Mouse (Mus musculus) neural tube, embryonic 15.5 days (tissue): ENCODE results near the gene Mdfi. TPM values are rescaled to one million over a fixed set of nuclear protein-coding genes. Genes with fewer than 3 reads are reported as not detected.

Experiments used
- ATAC-seq: fragments of 200-750 bp; cut with Nextera tagmentation; 2 replicates; pipeline ENCODE4 v1.8.0; 2017; ENCODE audit warnings: mild to moderate bottlenecking, moderate TSS enrichment, moderate library complexity; ENCODE audit not compliant: low FRiP score
- H3K27ac ChIP-seq: fragments of 300-500 bp; sonication (generic); replicated peaks from 2 replicates; pipeline ENCODE4 v1.5.1; 2015; ENCODE audit warnings: mild to moderate bottlenecking, inconsistent platforms
- H3K27me3 ChIP-seq: fragments of 300-500 bp; sonication (generic); replicated peaks from 2 replicates; pipeline ENCODE4 v1.6.1; 2015; ENCODE audit warnings: inconsistent platforms
- H3K36me3 ChIP-seq: fragments of 300-500 bp; sonication (generic); 2 replicates; pipeline ENCODE4 v1.6.1; 2015; ENCODE audit warnings: inconsistent platforms
- H3K4me1 ChIP-seq: fragments of 300-500 bp; sonication (generic); 2 replicates; pipeline ENCODE4 v1.6.1; 2015; ENCODE audit warnings: inconsistent platforms
- H3K4me2 ChIP-seq: fragments of 300-500 bp; sonication (generic); 2 replicates; pipeline ENCODE4 v1.6.1; 2015; ENCODE audit warnings: inconsistent platforms, mild to moderate bottlenecking, moderate library complexity
- H3K4me3 ChIP-seq: fragments of 300-500 bp; sonication (generic); replicated peaks from 2 replicates; pipeline ENCODE4 v1.5.1; 2015; ENCODE audit warnings: mild to moderate bottlenecking, inconsistent platforms
- H3K9ac ChIP-seq: fragments of 300-500 bp; sonication (generic); replicated peaks from 2 replicates; pipeline ENCODE4 v1.6.1; 2015; ENCODE audit warnings: mild to moderate bottlenecking, inconsistent platforms
- H3K9me3 ChIP-seq: fragments of 300-500 bp; sonication (generic); replicated peaks from 2 replicates; pipeline ENCODE4 v1.6.1; 2016; ENCODE audit warnings: inconsistent platforms
- WGBS: fragments of 180-500 bp; shearing (Covaris S2); methylation state at CpG from one replicate; pipeline ENCODE4 v1.1.7; 2015; ENCODE audit warnings: mixed read lengths; 5-methylcytosine and 5-hydroxymethylcytosine counted together
- polyA plus RNA-seq: library from polyadenylated mRNA; unstranded; fragments of >200 nt; fragmentation: Nextera tagmentation; extraction: Ambion mirVana; gene quantifications from 2 replicates; pipeline ENCODE4 v1.2.1, GENCODE M21; 2015

Gene Mdfi
- polyA plus RNA-seq, 1 experiment from 2014 or later: 3.3 TPM

DNA sequence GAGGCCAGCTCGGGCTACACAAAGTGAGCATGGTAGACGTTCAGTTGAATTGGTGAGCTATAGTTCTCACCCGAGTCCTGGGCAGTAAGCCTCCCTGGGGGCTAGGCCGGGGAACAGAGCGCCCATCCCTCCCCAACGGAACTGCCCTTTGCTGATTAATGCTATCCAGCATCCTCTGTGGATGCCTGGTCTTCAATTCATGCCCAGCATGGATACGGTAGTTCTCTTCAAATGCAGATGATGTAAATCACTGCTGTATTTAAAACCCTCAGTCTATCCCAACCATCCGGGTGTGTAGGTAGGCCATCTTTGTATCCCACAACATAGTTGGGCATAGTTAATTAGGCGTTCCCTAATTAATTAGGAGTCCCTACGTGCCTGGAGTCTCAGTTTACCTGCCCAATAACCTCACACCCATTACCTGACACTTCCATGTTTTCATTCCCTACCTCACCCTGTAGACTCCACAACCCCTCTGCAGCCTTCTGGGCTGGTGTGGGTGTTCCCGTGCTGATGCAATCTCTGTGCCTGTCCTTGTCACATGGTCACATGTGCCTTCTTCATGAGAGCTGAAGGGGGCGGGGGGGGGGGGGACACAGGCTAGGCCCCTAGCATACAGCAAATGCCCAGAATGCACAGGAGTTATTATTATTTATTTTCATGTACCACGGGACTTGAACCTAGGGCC, 16.3 kb downstream of the Mdfi start:
- ATAC-seq: no peak
- Histone ChIP-seq H3K27ac (no peak overlapping the region), H3K4me1 (0 out of 2 replicates have a peak, but pooled peaks cover 7% of the 10 kb centered on the region), H3K36me3 (no peaks in the 10 kb centered on the region), H3K4me2 (no peak overlapping the region), H3K27me3 (peaks cover 17% of the 10 kb centered on the region), H3K9me3 (no peaks in the 10 kb centered on the region), H3K4me3 (no peak overlapping the region), H3K9ac (no peak overlapping the region)
- 73% methylated on average over 13 of the region's 13 CpGs for WGBS

DNA sequence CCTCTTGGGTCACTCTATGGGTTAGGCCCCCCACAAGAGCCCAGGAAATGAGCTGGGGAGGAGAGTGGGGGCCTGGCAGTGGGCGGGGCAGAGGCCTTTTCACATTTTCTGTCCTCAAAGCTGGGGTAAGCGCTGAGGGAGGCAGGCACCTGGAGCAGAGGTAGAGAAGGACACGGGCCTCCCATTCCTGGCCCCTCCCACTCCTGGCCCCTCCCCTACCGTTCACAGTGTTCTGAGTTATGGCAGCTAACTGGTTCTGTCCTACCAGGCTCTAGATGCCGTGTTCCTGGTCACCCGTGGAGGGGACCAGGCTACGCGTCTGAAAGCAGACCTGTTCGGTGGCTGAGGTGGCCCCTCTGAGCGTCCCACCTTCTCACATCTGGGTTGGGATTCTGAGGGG, 19.0 kb downstream of the Mdfi start:
- no peaks in the 10 kb centered on the region for H3K9me3 ChIP-seq
- no peak overlapping the region for H3K9ac ChIP-seq
- peaks cover 20% of the 10 kb centered on the region for H3K27me3 ChIP-seq
- no peaks in the 10 kb centered on the region for H3K36me3 ChIP-seq
- H3K4me1 ChIP-seq: peaks cover 14% of the 10 kb centered on the region
- no peak overlapping the region for H3K27ac ChIP-seq
- 50% methylated on average over 10 of the region's 10 CpGs for WGBS
- no peak overlapping the region for H3K4me3 ChIP-seq
- no peak overlapping the region for H3K4me2 ChIP-seq
- no peak for ATAC-seq

DNA sequence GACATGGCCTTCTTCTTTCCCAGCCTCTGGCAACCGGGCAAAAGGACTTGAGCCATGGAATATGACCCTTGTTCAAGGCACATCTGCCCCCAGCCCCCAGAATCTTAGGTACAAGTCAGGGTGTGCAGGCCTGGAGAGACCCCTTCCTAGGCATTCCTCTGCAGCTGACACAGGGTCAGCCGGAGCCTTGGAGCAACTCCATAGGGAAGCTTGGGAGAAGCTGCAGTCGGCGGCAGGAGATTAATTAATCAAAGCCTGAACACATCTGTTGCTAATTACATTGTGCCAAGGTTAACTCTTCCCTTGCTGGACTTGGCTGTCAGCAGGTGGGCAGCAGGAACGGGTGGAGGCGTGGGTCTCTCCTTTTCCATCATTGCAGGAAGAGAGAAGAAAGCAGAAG, 20.0 kb downstream of the Mdfi start:
- Histone ChIP-seq H3K36me3 (no peaks in the 10 kb centered on the region), H3K27me3 (peaks cover 25% of the 10 kb centered on the region), H3K9ac (no peak overlapping the region), H3K27ac (no peak overlapping the region), H3K4me2 (no peak overlapping the region), H3K4me3 (no peak overlapping the region), H3K9me3 (no peaks in the 10 kb centered on the region), H3K4me1 (peaks cover 14% of the 10 kb centered on the region)
- no peak for ATAC-seq
- WGBS: 24% methylated on average over 6 of the region's 6 CpGs

DNA sequence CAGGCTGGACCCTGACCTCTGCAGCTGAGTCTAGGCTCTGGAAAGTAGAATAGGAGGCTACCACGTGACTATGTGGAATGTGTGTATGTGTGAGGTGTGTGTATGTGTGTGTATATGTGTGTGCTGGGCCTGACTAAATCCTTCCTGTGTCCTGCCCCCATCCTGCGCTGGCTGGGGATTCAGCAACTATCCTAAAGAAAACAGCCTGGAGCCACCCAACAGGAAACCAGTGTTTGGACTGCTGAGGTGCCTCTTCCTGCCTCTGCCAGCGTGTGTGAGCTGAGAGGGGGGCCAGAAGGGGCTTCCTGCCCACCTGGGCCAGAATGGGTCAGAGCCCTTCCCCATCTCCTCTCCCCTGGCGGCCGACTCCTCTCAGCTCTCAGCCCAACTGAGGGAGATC, 20.9 kb downstream of the Mdfi start:
- H3K27me3 ChIP-seq: peaks cover 25% of the 10 kb centered on the region
- no peaks in the 10 kb centered on the region for H3K9me3 ChIP-seq
- no peak for ATAC-seq
- WGBS: 61% methylated on average over 5 of the region's 5 CpGs
- H3K4me1 ChIP-seq: peaks cover 14% of the 10 kb centered on the region
- H3K36me3 ChIP-seq: no peaks in the 10 kb centered on the region
- no peak overlapping the region for H3K4me2 ChIP-seq
- H3K27ac ChIP-seq: no peak overlapping the region
- no peak overlapping the region for H3K4me3 ChIP-seq
- H3K9ac ChIP-seq: no peak overlapping the region

DNA sequence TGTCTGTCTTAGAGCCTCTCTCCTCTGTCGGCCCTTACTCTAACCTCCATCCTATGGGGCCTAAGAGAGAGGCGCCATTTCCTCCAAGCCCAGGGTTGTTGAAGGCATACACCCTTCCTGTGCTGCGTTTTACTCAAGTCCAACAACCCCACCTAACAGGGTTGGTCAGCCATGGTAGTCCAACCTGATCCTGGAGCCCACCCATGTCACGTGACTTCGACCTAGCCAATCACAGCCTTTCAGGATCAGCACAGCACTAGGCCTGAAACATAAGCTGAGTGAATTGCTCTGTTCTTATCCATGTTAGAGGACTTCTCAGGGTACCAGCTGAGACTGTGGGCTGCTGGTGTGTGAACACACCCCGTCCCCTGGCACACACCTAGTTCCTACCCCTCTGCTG, 22.3 kb downstream of the Mdfi start:
- Histone ChIP-seq H3K4me1 (peaks cover 14% of the 10 kb centered on the region), H3K36me3 (no peaks in the 10 kb centered on the region), H3K9ac (no peak overlapping the region), H3K27me3 (peaks cover 29% of the 10 kb centered on the region), H3K27ac (no peak overlapping the region), H3K4me3 (no peak overlapping the region), H3K9me3 (no peaks in the 10 kb centered on the region), H3K4me2 (no peak overlapping the region)
- ATAC-seq: no peak
- 82% methylated on average over 6 of the region's 6 CpGs for WGBS

DNA sequence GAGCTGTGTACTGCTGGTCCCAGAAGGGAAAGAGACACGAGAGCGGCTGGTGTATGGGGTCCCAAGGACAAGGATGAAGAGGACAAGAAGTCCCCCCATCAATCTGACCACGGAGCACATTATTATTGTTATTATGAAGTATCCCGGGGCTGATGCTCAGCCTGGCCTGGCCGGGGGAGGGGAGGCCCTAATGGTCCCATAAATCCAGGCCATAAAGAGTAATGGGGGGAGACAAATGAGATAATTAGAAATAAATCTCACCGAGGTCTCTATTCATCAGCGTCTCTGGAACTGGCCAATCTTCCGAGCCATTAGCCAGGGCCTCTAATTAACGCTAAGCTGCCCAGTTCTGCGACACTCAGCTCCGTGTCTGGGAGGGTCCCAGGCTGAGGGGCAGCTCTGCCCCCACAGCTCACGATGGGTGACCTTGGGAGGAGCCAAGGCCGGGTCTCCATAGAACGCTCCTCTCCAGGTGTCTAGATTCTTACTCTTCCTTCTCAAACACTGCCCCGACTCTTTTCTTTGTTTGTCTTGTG, 23.2 kb downstream of the Mdfi start:
- Histone ChIP-seq H3K9me3 (no peaks in the 10 kb centered on the region), H3K4me2 (no peak overlapping the region), H3K4me1 (peaks cover 14% of the 10 kb centered on the region), H3K27me3 (peaks cover 29% of the 10 kb centered on the region), H3K36me3 (no peaks in the 10 kb centered on the region), H3K27ac (no peak overlapping the region), H3K4me3 (no peak overlapping the region), H3K9ac (no peak overlapping the region)
- ATAC-seq: peak; percentile 35; the same call in 1 of the 2 replicates
- 11% methylated on average over 15 of the region's 15 CpGs for WGBS

DNA sequence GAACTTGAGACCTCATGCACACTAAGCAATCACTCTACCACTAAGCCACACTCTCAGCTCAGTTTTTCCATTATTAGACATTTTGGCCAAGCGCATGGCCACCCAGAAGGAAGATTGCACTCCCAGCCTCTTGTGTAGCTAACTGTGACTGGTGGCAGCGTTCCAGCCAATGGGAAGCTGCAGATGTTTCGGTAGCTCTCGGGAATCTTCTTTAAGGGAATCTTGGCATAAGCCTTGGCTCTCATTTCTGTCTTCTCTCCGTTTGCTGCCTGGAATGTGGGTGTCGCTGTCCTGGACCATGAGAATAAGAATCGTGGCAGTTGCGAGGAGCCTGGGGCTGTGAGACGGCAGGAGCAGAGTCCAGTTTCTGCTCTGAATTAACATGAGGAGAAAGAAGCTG, 28.3 kb downstream of the Mdfi start:
- WGBS: 57% methylated on average over 9 of the region's 9 CpGs
- Histone ChIP-seq H3K9me3 (no peaks in the 10 kb centered on the region), H3K4me2 (no peak overlapping the region), H3K27me3 (peaks cover 12% of the 10 kb centered on the region; the same call in 1 of the 2 replicates), H3K36me3 (no peaks in the 10 kb centered on the region), H3K4me3 (no peak overlapping the region), H3K27ac (no peak overlapping the region), H3K9ac (no peak overlapping the region), H3K4me1 (peaks cover 12% of the 10 kb centered on the region)
- no peak for ATAC-seq

DNA sequence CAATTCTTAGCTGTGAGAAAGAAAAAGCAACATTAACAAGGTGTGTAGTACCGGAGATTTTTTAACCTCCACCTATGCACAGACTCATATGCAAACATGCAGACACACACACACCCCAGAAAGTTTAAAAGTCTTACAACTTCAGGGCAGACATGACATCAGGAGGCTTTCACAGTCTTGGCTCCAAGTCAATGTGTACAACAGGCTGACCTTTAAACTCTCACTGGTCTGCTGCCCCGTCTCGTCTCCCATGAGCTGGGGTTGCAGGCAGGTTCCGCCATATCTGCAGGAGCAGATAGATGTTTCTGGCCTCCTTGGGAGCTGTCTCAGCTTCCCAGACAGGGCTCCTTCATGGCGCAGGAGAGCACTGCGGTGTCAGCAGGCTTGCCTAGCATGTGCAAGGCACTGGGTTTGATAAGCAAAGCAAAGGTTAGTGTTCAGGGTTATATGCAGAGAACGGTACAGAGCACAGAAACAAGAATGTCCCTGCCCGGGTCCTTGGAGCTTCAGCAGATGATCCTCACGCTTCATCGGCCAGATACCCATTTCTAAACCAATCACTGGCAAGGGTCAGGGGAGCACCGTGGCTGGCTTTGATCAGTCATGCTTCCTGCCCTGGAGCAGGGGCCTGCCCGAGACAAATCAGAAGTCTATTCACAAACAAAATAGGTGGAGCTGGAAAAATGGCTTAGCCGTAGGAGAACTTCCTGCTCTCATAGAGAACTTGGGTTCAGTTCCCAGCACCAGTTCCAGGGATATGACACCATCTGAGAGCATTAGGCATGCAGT, 29.2 kb downstream of the Mdfi start:
- ATAC-seq: no peak
- peaks cover 9% of the 10 kb centered on the region; the same call in 1 of the 2 replicates for H3K27me3 ChIP-seq
- H3K9me3 ChIP-seq: no peaks in the 10 kb centered on the region
- WGBS: 42% methylated on average over 13 of the region's 13 CpGs
- H3K27ac ChIP-seq: no peak overlapping the region
- H3K9ac ChIP-seq: no peak overlapping the region
- no peaks in the 10 kb centered on the region for H3K36me3 ChIP-seq
- no peak overlapping the region for H3K4me3 ChIP-seq
- no peak overlapping the region for H3K4me2 ChIP-seq
- peaks cover 10% of the 10 kb centered on the region for H3K4me1 ChIP-seq

DNA sequence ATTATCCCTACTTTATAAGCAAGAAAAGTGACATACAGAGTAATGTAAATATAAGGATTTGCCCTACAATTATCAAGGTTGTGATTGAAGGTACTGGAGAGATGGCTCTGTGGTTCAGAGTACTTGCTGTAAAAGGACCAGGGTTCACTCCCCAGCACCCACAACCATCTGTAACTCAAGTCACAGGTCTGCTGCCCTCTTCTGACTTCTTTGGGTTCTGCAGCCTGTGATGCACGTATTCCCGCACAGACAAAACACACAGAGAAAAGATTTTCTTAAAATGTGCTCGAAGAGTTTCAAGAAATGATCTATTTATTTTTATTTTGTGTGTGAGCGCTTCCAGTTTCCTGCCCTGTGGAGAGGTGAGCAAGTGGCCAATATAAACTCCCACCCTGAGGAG, 30.8 kb downstream of the Mdfi start:
- ATAC-seq: no peak
- no peak overlapping the region for H3K9ac ChIP-seq
- no peak overlapping the region for H3K4me3 ChIP-seq
- H3K9me3 ChIP-seq: no peaks in the 10 kb centered on the region
- H3K27me3 ChIP-seq: peaks cover 6% of the 10 kb centered on the region; the same call in 1 of the 2 replicates
- H3K36me3 ChIP-seq: no peaks in the 10 kb centered on the region
- no peak overlapping the region for H3K27ac ChIP-seq
- WGBS: 88% methylated on average over 4 of the region's 4 CpGs
- peaks cover 10% of the 10 kb centered on the region for H3K4me1 ChIP-seq
- no peak overlapping the region for H3K4me2 ChIP-seq

DNA sequence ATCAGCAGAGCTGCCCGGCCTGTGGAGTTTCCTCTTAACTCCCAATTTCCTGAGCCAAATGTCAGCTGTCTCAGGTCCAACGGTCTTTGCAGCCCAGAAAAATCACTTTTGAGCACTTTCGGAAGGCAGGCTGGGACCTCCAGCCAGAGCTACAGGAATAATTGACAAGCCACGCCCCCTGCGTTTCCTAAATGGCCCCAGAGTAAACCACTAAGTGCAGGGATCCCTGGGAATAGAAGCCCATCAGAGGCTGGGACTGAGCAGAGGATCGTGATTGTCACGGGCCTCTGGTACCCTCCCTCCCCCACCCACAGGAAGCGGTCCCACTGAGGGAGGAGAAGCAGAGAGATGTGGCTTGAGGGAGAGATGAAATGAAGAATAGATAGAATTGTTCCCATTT, 31.7 kb downstream of the Mdfi start:
- Histone ChIP-seq H3K4me1 (peaks cover 10% of the 10 kb centered on the region), H3K9ac (no peak overlapping the region), H3K9me3 (no peaks in the 10 kb centered on the region), H3K27ac (no peak overlapping the region), H3K4me3 (no peak overlapping the region), H3K27me3 (peaks cover 2% of the 10 kb centered on the region; the same call in 1 of the 2 replicates), H3K4me2 (no peak overlapping the region), H3K36me3 (no peaks in the 10 kb centered on the region)
- ATAC-seq: no peak
- WGBS: 14% methylated on average over 8 of the region's 8 CpGs

DNA sequence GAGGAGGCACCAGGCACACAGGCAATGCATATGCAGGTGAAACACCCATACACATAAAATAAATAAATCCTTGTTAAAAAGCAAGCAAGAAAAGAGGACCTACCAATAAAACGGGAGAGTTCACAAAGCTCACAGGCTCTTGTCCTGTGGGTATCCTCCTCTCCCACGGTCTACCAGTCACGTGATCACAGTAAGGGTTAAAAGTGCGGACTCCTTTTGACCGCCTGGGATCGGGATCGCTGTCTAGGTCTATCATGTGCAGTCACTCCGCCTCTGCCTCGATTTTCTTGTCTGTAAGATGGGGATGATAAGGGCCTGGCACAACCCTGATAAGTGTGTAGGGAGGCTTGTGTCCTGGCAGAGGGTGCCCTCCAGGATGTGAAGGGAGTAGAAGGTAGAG, 37.1 kb downstream of the Mdfi start:
- peaks cover 2% of the 10 kb centered on the region; the same call in 1 of the 2 replicates for H3K27me3 ChIP-seq
- H3K36me3 ChIP-seq: no peaks in the 10 kb centered on the region
- H3K9me3 ChIP-seq: no peaks in the 10 kb centered on the region
- H3K9ac ChIP-seq: no peak overlapping the region
- no peak overlapping the region for H3K27ac ChIP-seq
- peaks cover 16% of the 10 kb centered on the region for H3K4me1 ChIP-seq
- no peak for ATAC-seq
- no peak overlapping the region for H3K4me3 ChIP-seq
- WGBS: 74% methylated on average over 9 of the region's 9 CpGs
- no peak overlapping the region for H3K4me2 ChIP-seq

DNA sequence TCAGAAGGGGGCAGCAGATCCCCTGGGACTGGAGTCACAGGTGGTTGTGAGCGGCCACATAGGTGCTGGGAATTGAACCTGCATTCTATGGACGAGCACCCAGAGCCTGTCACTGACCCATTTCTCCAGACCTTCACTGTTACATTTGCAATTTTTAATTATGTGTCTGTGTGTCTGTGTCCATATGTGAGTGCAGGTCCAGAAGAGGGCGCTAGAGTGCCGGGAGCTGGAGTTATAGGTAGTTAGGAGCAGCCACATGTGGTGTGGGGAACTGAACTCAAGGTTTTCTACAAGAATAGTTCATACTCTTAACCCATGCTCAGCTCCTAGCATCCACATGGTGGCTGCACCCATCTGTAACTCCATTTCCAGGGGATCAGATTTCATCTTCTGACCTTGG, 37.5 kb downstream of the Mdfi start:
- H3K9ac ChIP-seq: no peak overlapping the region
- WGBS: 63% methylated on average over 4 of the region's 4 CpGs
- no peak overlapping the region for H3K27ac ChIP-seq
- H3K4me2 ChIP-seq: no peak overlapping the region
- no peak overlapping the region for H3K4me3 ChIP-seq
- ATAC-seq: no peak
- no peaks in the 10 kb centered on the region for H3K9me3 ChIP-seq
- H3K4me1 ChIP-seq: peaks cover 20% of the 10 kb centered on the region
- H3K36me3 ChIP-seq: no peaks in the 10 kb centered on the region
- H3K27me3 ChIP-seq: peaks cover 6% of the 10 kb centered on the region; the same call in 1 of the 2 replicates
